Mouse (Mus musculus): ENCODE data around the gene Pmm1. TPM values are rescaled to one million over a fixed set of nuclear protein-coding genes. Genes with fewer than 3 reads are reported as not detected.

Pmm1 gene
- total RNA-seq, 2 experiments from 2014 or later = 21.1 to 22.2 TPM

DNA sequence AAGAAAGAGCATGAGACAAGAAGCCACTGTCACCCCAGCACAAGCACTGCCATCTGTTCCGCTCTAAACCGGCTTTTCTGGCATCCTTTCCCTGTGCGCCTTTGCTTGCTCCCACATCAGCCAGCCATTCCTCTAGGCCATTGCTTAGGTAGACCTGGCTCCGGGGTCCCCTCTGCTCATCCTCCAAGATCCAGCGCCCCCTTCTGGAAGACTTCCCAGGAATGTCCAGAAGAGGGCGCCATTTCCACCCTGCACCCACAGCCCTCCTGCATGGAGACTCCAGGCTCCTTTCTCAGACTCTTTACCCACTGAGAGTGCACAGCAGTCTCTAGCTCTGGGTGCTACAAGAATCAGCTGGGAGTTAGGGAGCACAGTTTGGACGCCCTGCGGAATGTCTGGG, 4.3 kb downstream of the Pmm1 start:
- DNase-seq = peak; percentile 68

DNA sequence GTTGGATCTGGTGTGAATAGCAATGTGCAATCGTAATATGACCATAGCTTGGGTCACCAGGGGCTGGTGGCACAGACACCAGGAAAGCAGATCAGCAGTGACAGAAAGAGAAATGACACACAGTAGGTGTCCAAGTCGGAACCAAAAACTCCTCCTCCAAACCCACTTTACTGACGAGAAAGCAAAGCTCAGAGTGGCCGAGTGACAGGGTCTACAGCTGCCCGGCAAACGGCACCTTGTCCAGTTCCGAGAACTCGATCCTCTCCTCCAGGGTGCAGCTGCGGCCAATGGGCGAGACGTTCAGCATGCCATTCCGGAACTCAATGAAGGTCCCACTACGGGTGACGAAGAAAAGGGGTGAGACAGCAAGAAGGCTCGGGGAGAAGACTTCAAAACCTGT, 5.3 kb downstream of the Pmm1 start:
- DNase-seq = no peak

DNA sequence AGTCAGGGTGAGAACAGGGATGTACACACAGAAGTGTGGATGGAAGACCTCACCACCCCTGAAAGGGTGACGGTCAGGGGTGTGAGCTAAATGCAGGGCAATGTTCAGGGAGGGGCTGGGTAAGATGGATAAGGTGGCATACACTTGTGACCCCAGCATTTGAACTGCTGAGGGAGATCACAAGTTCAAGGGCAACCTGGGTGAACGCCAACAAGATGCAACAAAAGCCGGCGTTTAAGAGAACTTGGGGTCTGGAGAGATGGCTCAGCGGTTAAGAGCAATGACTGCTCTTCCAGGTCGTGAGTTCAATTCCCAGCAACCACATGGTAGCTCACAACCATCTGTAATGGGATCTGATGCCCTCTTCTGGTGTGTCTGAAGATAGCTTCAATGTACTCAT, 6.0 kb downstream of the Pmm1 start:
- no peak for DNase-seq

DNA sequence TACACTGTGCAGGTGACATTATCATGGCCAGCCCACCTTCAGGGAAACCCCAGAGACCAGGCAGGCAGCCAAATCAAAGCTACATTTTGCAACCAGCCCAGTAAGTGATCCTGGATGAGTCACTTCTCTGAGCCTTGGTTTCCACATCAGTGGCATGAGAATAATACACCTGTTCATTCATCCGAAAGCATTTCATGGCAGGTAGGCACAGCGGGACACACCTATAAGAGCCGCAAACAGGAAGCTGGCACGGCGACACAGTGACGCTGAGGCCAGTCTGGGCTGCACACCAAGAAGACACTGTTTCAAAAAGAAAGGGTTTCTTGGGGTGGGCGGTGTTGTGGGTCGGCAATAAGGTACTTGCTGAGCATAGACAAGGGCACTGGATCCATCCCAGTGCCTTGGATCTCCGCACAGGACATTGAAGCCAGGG, 6.6 kb downstream of the Pmm1 start:
- DNase-seq = no peak

DNA sequence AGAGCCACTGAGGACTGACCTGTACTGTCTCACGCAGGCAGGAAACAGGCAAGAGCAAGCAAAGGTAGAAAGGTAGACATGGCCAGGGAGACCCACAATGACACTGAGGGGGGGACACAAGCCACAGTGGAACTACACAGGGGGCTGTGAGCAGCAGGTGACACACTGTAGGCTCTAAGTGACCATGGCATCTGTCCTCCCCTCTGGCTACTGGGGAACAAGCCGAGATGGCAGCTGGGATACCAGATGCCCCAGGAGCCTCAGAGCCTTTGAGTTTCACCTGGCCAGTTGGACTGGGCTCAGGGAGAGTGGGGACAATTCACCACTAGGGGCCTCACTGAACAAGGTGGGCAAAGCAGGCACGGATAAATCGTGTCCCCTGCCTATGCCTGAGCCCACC, 8.4 kb downstream of the Pmm1 start:
- no peak for DNase-seq

DNA sequence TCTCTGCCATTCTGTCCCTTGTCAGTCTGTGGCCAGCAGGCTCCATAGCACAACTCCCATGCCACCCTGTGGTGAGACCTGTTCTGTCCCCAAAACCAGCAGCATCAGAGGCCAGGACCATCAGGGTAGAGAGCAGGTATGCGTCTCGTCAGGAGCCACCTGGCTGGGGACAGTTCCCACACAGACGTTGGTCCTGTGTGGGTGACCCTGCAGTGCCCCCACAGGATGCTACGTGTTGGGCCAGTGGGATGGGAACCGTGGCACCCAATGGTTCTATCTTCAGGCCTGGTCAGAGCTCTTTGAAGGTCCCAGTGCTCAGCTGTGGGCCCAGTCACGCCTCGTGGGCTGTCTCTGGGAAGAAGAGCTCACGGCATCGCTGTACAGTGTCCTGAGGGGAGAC, 9.6 kb downstream of the Pmm1 start:
- DNase-seq = no peak

DNA sequence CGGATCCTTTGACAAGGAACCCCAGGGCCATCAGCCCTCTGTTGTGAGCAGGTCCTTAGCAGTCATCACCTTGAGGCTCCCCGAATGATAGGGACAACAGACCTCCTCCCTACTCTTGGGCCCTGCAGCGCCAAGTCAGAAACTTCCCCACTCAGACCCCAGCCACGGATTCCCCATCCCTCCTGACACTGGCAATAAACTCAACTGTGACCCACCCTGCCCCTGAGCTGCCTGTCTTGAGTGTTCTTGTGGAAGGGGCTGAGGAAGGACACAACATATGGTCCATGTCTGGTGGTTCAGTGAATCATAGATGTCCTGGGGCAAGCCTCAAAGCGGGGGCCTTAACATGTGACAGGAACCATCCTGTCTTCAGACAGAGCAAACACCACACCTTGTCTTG, 10.0 kb downstream of the Pmm1 start:
- DNase-seq = no peak

DNA sequence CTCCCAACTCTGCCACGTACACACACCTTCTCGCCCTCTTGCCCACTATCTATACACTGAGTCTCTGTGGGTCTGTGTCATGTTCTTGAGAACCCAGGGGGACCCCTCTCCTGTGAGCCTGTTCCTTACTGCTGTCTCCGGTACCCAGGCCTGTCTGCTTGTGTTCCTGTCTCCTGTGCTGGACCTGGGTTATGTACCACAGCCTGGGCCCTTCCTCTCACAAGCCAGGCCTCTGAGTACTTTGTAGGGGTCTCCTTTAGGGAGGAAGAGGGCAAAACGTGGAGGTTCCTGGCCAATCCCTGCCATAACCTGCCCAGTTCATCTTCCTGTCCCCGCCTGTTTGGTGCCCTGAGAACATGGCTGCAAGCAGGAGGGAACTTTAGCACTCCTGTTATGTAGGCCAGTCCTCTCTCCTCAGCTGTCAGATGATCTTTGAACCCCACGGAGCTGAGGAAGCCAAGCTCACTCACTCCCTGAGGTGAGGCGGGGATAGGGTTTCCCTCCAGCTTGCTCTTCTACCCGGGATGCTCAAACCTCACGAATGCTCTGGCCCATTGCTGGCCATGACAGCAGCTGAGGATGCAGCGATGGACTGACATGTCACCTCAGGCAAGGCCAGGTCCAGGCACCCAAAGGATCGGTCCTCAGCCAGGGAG, 11.1 kb downstream of the Pmm1 start:
- DNase-seq = no peak

DNA sequence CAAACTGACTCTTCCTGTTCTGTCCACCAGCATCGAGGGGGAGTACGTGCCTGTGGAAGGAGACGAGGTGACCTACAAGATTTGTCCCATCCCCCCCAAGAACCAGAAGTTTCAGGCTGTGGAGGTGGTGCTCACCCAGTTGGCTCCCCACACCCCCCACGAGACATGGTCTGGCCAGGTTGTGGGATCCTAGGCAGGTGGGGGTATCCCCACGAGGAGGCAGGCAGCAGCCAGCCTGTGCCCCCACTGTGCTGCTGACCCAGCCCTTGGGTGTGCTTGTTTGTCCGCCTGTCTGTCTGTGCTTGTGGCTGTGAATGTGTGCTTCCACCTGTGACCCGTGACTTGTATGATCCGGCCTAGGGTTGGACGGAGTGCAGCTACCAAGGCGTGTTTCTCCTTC, 11.7 kb downstream of the Pmm1 start:
- DNase-seq = no peak

DNA sequence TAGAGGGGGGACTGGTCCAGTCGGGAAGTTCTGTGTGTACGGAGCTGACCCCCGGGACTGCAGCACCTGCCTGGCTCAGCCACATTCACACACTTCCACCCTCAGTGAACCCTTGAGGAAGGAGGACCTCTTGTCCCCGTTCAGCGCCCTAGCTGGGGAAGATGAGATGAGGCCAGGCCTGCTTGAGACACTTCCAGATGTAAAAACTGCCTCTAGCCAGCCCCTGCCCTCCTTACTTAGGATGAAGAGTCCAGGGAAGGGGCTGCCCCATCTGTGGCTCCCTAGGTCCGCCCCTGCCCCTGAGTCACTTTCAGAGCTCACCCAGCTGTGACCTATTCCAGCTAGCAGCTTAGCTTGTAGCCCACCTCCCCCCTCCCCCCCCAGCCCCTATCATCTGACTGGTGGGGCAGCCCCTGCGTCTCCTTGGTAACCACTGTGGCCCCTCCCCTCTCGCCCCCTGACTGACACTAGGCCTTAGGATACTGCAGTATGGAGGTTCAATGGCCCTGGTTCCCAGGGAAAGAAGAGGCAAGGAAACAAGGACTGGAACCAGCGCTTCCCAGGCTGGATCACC, 17.5 kb downstream of the Pmm1 start:
- DNase-seq = no peak

DNA sequence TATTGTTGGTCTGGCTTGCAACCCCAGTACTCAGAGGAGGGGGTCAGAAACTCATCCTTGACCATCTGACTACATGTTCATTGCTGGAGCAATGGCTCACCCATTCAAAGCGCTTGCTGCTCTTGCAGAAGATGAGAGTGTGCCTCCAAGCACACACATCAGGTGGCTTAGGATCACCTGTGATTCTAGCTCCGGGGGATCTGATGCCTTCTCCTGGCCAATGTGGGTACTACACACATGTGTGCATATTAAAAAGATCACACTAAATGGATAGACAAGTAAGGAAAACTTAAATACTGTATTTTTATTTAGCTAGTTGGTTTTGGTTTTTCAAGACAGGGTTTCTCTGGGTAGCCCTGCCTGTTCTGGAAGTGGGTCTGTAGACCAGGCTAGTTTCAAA, 19.7 kb downstream of the Pmm1 start:
- DNase-seq = no peak

DNA sequence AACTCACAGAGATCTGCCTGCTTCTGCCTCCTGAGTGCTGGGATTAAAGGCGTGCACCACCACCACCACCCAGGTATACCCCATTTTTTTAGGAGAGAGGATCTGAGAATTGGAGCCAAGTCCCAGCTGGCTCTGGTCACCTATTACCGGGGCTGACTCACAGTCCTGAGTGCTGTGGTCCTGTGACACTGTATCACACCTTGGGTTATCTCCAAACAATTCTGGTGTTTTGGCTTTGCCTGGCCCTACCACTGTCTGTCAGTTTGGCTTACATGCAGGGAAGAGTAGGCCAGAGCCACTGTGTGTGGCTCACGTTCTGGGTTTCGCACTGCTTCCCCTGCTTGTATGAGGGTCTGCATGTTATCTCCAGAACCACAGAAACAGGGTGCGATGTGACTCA, 20.5 kb downstream of the Pmm1 start:
- no peak for DNase-seq

DNA sequence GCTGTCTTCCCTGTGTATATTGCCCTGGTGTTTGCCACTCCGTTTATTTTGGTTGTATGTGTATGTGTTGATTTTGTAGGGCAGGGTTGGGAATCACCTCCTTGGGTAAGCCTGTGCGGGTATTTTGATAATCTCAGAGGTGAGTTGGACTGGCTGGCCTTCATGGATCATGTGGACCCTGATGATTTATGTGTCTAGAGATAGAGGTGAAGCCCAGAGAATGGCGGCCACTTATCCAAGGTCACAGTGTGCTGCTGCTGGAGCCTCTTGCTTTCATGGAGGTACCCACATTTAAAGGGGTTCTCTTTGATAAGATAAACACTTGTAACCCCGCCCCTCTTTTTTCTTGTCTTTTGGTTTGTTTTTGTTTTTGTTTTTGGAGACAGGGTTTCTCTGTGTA, 21.0 kb downstream of the Pmm1 start:
- no peak for DNase-seq

DNA sequence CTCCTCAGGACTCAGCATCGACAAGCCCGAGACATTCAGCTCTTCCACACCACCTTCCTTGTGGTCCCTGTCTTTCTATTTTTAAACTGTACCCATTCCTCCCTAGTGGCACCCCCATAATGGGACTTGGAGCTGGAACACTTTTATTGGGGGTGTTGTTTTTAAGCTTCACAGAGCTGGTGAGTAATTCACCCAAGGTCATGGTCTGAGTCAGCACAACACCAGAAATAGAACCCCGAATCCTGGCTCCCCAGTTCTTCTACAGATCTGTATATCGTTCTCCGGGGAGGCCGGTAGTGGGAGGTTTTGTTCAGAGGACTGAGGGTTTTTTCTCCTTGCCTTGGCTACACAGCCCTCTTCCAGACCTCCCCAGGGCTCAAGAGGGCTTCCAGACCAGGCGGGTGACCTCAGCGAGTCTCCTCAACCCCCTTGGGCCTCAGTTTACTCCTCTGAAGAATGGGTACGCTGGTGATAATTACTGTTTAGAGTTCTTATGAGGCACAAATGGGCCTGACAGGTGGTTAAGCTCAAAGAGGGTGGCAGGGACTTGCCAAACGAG, 21.5 kb downstream of the Pmm1 start:
- no peak for DNase-seq

DNA sequence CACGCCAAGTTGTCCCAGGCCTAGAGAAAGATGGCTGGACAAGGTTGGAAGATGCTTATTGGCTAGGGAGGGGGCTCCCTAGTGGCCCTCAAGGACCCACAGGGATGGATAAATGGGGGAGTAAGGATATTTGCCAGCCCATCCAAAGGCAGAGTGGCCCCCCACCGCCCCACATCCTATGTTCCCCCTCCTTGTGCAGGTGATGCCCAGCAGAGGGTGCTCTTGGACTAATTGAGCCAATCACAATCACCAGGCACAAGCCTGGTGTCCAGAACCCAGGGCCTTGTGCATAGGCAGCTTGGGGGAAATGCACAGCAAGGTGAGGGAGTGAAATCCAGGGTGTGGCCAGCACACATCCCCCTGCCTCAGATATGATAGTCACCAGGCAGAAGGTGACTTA, 22.5 kb downstream of the Pmm1 start:
- DNase-seq = peak; percentile 48

DNA sequence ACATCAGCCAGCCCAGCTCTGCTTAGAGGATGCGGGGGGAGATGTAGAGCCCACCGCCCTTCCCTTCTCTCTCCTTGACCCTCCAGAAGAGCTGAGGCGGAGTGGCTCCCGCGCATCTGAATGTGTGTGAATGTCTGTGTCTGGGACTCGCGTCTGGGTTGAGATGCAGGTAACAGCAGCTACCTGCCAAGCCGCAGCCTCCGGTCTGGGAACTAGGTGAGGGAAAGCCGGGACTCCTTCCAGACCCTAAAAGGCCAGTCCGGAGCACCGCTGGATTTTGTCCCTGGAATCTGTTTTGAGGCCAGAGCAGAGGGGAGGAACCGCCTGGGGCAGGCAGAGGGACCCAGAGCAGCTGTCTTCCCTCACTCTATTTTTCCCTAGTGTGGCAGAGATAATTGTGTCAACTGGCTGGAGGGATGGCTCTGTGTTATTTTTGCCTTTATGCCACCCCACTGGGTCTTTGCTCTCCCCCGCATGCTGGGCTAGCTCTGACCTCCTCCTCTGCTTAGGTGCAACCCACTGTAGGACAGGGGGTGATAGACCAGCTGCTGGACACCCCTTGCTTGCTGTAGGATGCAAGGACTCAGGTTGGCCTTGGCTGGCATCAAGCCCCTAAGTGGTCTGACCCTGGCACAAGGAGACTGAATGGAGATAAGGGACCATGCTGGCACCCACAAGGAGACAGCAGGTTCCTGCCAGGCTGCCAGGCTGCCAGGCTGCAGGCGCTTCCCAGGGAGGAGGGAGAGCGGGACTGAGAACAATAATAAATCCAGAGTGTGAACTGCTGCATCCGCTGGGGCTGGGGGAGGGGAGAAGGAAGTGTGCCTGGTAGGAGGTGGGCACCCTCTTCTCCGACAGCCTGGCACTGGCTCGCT, 23.4 kb downstream of the Pmm1 start:
- DNase-seq = peak; percentile 43

DNA sequence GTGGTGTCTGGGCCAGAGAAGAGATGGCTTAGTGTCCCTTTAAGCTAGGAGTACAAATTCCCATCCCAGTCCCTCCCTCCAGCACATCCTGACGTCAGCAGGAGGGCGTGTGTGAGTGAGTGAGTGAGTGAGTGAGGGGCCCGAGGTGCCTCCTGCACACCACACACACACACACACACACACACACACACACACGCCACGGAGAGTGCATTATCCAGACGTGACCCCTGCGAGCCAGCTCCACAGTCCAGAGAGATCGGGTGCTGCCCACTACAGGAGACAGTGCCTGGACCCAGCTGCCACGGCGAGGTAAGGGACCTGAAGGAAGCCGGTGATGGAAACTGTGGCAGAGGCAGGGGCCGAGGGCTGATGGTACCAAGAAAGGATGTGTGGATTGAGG, 24.1 kb downstream of the Pmm1 start, which contains the start of gene Csdc2:
Csdc2 (plus strand) TSS at position 81 of the 400 bp plus-strand sequence.
- DNase-seq = peak; percentile 53

DNA sequence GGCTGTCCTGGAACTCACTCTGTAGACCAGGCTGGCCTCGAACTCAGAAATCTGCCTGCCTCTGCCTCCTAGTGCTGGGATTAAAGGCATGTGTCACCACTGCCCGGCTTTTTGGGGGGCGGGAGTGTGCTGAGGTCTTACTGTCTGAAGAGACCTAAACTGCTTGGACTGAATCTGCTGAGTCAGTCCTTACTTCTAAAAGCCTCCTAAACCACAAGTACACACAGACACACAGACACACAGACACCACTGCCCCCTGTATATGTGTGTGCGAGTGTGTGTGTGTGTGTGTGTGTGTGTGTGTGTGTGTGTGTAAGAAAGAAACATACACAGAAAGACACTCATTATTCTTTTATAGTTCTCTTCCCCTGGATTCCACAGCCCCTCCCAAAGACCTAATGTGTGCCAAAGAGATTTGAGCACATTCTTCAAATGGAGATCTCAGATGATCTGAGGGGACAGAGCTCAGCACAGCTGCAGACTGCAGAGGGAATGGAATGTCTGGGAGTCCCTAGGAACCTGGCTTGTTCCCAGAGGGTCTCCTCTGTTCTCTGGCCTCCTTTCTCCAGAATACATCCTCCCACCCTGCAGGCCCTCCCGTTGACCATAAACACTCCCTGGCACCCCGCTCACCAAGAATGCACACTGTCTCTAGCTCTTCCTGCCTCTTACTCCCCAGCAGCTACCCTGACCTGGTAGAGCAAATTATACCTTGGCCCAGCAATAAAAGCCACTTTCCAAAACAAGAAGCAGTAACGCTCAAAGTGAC, 24.7 kb downstream of the Pmm1 start:
- no peak for DNase-seq

DNA sequence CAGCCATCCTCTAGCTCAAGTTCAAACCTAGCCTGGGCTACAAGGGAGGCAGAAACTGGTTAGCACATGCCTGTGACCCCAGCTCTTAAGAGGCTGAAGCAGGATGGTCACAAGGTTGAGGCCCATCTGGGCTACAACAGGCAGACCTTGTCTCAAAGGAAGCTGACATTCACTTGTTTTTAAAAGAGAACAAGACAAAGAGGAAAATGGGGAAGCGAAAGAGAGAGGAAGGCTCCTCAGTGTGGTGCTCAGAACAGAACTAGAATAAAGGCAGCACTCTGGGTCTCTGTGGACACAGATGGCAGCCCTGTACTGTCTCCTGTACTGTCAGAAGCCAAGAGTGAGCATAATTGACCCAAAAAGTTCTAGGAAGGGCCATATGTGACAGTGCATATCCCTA, 26.7 kb downstream of the Pmm1 start:
- no peak for DNase-seq

DNA sequence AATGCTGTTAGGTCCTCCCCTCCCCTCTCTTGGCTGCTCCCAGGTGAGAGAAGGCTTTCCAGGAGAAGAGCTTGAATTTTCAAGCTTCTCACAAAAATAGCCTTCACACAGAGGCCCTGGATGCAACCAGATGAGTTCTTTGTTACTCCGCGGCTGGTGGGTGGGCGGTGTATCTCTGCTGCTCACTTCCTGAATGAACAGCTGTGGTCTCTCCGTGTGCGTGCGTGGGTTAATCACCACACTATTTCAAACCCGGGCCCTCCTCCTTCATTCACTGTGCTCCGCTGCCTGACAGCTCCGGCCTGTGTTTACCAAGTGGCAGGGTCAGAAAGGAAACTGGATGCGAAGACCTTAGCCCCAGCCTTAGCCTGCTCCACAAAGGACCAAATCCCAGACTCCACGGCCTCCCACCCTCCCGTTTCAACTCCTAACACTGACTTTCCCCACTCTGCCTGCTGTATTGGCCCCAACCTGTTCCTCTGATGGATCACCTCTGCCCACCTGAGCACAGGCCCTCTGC, 27.7 kb downstream of the Pmm1 start:
- peak; percentile 46 for DNase-seq

DNA sequence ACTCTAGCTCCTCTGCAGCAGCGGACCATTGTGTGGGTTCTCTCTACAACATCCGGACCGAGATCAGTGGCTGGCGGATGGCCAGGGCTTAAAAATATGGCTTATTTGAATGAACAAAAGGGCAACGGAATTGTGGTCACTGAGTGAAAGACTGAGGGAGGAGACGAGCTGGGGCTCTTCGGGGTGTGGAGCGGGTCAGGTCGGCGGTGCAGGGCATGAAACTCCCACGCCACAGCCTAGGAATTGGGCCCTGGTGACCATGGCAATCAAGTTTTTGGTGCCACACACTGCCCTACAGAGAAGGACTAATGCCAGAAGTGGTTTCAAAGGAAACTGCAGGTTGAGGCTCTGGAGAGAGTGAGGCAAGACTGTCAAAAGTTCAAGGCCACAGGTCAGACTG, 32.5 kb downstream of the Pmm1 start:
- peak; percentile 68 for DNase-seq

DNA sequence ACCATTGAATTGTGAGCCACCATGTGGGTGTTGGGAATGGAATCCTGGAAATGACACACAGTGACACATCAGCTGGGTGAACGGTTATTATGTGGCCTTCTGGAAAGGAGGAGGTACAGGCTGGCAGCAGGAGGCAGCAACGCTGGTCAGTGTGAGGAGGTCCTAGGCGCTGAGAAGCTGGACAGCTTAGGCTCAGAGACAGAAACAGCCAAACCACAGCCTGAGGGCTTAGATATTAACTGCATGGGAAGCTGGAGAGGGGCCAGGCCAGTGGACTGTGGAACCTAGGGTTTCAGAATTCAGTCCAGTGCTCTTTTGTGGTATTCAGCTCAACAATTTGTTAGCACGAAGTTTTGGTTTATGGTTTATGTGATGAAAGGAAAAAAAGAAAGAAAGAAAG, 33.0 kb downstream of the Pmm1 start:
- no peak for DNase-seq
